Mouse (Mus musculus): ENCODE data around the gene Mpp3.

DNA sequence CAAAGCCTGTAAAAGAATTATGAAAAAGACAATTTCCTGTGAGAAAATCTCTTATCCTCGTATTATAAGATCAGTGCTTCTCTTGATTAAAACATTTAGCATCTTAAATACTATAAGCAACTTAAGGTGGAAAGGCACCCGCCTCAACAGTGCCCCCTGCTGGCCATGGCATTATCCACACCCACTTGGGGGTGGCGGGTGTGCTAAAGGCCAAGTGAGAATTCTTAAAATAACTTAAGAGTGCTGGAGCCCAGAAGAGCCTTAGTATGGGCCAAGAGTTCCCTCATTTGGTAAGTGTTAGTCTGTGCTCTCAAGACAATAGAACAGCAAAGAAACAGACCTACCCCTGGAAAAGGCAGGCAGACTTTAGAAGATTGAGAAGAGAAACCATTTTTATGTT lies 56.9 kb downstream of the Mpp3 start:
- TF ChIP-seq GATA1 (IDR thresholded peaks at IDR 0.05; ENCODE audit: borderline replicate concordance, low read length) (no peak), CTCF (IDR thresholded peaks at IDR 0.05; ENCODE audit: low read depth, low read length) (peak; percentile 76), TAL1 (conservative IDR thresholded peaks at IDR 0.05; ENCODE audit: low read depth, low read length) (no peak)
